Mouse (Mus musculus): Measurements from ENCODE around the gene Snd1. TPM values are rescaled to one million over a fixed set of nuclear protein-coding genes. Genes with fewer than 3 reads are reported as not detected.
"Not testable (repeated sequence)": the region's sequence is repeated elsewhere in the genome, so short reads cannot be mapped to it uniquely, and the experiment has no call there.

The Snd1 gene
- polyA plus RNA-seq, 1 experiment = 62.1 TPM

DNA sequence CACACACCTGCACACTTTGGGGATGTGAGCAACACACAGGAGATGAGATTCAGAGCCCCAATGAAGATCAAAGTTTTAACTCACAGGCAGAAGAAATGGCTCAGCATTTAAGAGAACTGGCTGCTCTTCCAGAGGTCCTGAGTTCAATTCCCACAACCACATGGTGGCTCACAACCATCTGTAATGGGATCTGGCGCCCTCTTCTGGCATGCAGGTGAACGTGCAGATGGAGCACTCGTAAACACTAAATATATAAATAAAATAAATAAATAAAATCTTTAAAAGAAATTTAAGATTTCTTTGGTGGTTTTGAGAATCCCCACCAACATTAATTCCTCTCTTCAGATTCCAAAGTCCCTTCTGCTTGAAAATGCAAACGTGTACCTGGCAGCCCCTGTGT lies 429.5 kb downstream of the Snd1 start:
- no peak overlapping the region for H3K4me3 ChIP-seq (ENCODE audit: insufficient read depth, low read length)
- H3K27ac ChIP-seq (ENCODE audit: insufficient read depth, low read length) = no peak overlapping the region
- TF ChIP-seq POLR2A (IDR thresholded peaks at IDR 0.05; ENCODE audit: extremely low read depth, insufficient read depth, low read length) = no peak
- TF ChIP-seq CTCF (IDR thresholded peaks at IDR 0.05; ENCODE audit: extremely low read depth, insufficient read depth, low read length) = no peak
- H3K4me1 ChIP-seq (ENCODE audit: control insufficient read depth, insufficient read depth, low read length) = no peaks in the 10 kb centered on the region

DNA sequence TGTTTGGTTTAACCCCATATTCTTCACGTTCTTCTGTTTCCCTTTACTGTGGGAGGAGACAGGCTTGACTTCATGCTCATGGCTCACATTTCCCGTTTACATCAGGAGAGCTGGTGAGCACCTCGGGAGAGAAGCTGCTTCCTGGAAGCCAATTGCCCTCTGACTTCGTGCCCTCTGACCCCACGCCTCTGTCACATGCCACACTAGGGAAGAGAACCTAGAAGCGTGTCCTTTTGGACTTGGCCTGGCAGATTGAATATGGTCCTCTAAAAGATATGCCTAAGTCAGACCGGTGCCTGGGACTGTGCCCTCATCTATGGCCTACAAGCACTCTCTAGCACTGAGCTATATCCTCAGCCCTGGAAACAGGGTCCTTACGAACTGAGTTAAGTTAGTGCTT lies 430.4 kb downstream of the Snd1 start:
- TF ChIP-seq POLR2A (IDR thresholded peaks at IDR 0.05; ENCODE audit: extremely low read depth, insufficient read depth, low read length) (no peak), CTCF (IDR thresholded peaks at IDR 0.05; ENCODE audit: extremely low read depth, insufficient read depth, low read length) (no peak)
- Histone ChIP-seq H3K27ac (ENCODE audit: insufficient read depth, low read length) (no peak overlapping the region), H3K4me3 (ENCODE audit: insufficient read depth, low read length) (no peak overlapping the region)

DNA sequence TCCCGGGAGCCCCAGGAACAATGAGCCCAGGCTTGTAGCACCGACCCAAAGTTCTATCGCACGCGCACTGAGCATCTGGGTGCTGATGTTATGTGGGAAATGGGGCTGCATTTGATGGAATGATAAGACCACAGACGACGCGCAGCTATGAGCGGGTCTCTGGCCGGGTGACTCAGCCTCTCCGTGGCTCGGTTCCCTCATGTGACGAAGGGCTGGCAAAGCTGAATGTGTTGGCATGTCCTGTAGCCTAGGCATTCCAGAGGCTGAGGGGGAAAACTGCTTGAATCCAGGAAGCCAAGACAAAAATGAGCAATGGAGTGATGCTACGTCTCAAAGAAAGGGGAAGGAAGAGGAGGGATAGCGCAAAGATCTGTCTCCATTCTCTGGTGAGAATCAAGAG lies 434.9 kb downstream of the Snd1 start:
- no peaks in the 10 kb centered on the region for H3K4me1 ChIP-seq (ENCODE audit: control insufficient read depth, insufficient read depth, low read length)
- H3K27ac ChIP-seq (ENCODE audit: insufficient read depth, low read length) = no peak overlapping the region
- TF ChIP-seq POLR2A (IDR thresholded peaks at IDR 0.05; ENCODE audit: extremely low read depth, insufficient read depth, low read length) = no peak
- no peak for TF ChIP-seq CTCF (IDR thresholded peaks at IDR 0.05; ENCODE audit: extremely low read depth, insufficient read depth, low read length)
- H3K4me3 ChIP-seq (ENCODE audit: insufficient read depth, low read length) = no peak overlapping the region

More for the DNA sequence above, 430.4 kb downstream of the Snd1 start:
- H3K4me1 ChIP-seq (ENCODE audit: control insufficient read depth, insufficient read depth, low read length) = no peaks in the 10 kb centered on the region

DNA sequence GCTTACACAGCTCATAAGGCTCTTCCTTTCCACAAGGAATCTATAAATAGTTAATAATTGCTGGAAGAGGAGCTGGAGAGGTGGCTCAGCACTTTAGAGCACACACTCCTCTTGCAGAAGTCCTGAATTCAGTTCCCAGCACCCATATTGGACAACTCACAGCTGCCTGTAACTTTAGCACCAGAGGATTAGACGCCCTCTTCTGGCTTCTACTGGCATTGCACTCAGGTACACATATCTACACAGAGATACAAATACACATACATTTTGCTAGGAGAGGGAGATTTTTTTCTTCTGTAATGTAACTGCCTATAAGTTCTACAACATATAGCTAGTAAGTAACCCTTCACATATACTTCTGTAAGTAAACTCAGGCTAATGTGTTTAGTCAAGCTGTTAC lies 440.0 kb downstream of the Snd1 start:
- no peak overlapping the region for H3K27ac ChIP-seq (ENCODE audit: insufficient read depth, low read length)
- H3K4me3 ChIP-seq (ENCODE audit: insufficient read depth, low read length) = no peak overlapping the region
- TF ChIP-seq POLR2A (IDR thresholded peaks at IDR 0.05; ENCODE audit: extremely low read depth, insufficient read depth, low read length) (no peak), CTCF (IDR thresholded peaks at IDR 0.05; ENCODE audit: extremely low read depth, insufficient read depth, low read length) (no peak)
- H3K4me1 ChIP-seq (ENCODE audit: control insufficient read depth, insufficient read depth, low read length) = no peaks in the 10 kb centered on the region

DNA sequence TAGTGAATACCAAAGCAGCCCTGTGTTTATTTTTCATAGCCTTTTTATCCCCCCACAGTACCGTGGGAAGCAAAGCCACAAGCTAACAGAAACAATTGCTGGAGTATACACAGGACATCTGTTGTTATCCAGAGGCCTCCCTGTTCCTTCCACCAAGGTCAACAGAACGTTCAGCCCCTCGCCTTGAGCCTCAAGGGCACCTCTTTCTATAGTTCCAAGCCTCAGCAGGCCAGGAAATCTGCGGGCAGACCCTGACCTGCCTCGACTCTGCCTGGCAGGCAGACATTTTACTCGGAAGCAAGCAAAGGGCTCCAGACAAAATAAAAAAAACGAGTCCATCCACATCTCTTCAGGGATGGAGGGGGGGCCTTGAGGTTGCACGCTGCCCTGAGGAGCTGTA lies 441.7 kb downstream of the Snd1 start:
- no peak overlapping the region for H3K27ac ChIP-seq (ENCODE audit: insufficient read depth, low read length)
- TF ChIP-seq CTCF (IDR thresholded peaks at IDR 0.05; ENCODE audit: extremely low read depth, insufficient read depth, low read length) (no peak), POLR2A (IDR thresholded peaks at IDR 0.05; ENCODE audit: extremely low read depth, insufficient read depth, low read length) (no peak)

DNA sequence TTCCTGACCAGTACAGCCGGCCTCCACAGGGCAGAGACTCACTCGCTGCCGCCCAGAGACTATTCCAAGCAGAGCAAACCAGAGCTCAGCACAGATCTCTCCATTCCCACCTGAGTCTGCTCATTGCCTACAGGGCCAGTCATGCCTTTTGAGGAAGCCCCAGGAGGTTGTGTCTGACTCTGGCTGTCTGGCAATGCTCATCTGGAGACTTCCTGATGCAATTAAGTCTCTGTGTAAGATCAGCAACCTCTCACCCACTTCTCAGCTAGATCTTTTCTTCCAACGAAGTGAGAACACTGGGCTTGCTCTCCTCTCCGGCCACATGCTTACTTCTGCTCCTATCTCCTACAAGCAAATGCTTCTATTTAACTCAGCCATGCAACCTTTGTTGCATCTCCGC lies 444.4 kb downstream of the Snd1 start:
- H3K27ac ChIP-seq (ENCODE audit: insufficient read depth, low read length) = no peak overlapping the region
- no peak for TF ChIP-seq POLR2A (IDR thresholded peaks at IDR 0.05; ENCODE audit: extremely low read depth, insufficient read depth, low read length)
- TF ChIP-seq CTCF (IDR thresholded peaks at IDR 0.05; ENCODE audit: extremely low read depth, insufficient read depth, low read length) = no peak
- no peak overlapping the region for H3K4me3 ChIP-seq (ENCODE audit: insufficient read depth, low read length)
- no peaks in the 10 kb centered on the region for H3K4me1 ChIP-seq (ENCODE audit: control insufficient read depth, insufficient read depth, low read length)

More for the DNA sequence above, 441.7 kb downstream of the Snd1 start:
- Histone ChIP-seq H3K4me1 (ENCODE audit: control insufficient read depth, insufficient read depth, low read length) (no peaks in the 10 kb centered on the region), H3K4me3 (ENCODE audit: insufficient read depth, low read length) (no peak overlapping the region)

DNA sequence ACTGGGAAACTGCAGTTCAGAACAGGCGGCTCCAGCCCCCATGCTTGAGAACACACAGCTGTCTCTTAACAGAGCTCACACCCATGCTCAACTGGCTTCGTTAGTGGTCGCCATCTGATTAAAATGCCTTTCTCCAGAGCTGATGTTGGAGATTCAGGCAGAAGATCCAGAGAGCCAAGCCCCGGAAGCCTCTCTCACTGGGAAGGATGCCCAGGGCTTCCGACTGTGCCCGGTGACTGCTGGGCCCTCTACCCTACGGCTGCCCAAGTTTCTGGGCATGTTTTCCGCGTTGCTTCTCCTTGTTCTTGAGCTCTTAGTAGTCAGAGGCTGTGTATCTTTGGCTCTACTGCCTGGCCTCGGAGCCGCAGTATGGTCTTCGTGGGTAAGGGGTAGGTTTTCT lies 447.4 kb downstream of the Snd1 start:
- Histone ChIP-seq H3K27ac (ENCODE audit: insufficient read depth, low read length) (no peak overlapping the region), H3K4me3 (ENCODE audit: insufficient read depth, low read length) (no peak overlapping the region)
- TF ChIP-seq POLR2A (IDR thresholded peaks at IDR 0.05; ENCODE audit: extremely low read depth, insufficient read depth, low read length) (no peak), CTCF (IDR thresholded peaks at IDR 0.05; ENCODE audit: extremely low read depth, insufficient read depth, low read length) (no peak)

DNA sequence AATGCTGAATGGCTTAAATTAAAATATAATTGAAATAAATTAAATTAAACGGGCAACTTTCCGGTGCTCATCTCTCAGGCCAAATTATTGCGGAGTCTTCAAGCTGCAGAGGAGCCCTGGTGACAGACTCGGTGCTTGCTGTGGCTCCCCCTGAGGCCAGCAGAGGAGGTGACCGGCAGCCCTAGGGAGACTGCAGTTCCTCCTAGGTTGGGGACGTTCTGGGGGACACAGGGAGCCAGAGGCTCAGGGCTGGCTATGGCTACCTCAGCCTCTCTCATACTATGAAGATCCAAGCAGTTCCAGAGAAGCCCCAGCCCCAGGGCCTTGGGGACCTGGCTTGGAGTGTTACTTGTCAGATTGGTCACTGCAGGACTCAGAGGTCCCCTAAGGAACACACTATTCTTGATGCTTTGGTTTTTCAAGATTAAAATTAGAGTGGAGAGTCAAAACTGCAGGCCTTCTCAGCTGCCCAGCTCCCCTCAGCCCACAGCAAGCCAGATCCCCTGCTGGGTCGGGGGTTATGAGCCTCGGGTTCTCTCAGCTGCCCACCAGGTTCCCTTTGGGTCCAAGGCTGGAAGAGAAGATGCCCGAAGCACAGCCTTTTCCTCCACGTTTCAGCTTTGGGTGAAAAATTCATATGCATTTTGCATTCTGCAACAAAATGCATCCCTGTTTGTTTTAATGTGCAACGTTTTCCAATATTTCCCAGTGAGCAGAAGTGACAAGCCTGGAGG lies 448.3 kb downstream of the Snd1 start:
- TF ChIP-seq POLR2A (IDR thresholded peaks at IDR 0.05; ENCODE audit: extremely low read depth, insufficient read depth, low read length) (no peak), CTCF (IDR thresholded peaks at IDR 0.05; ENCODE audit: extremely low read depth, insufficient read depth, low read length) (no peak)
- H3K4me3 ChIP-seq (ENCODE audit: insufficient read depth, low read length) = no peak overlapping the region
- no peak overlapping the region for H3K27ac ChIP-seq (ENCODE audit: insufficient read depth, low read length)
- no peaks in the 10 kb centered on the region for H3K4me1 ChIP-seq (ENCODE audit: control insufficient read depth, insufficient read depth, low read length)

More for the DNA sequence above, 447.4 kb downstream of the Snd1 start:
- no peaks in the 10 kb centered on the region for H3K4me1 ChIP-seq (ENCODE audit: control insufficient read depth, insufficient read depth, low read length)

DNA sequence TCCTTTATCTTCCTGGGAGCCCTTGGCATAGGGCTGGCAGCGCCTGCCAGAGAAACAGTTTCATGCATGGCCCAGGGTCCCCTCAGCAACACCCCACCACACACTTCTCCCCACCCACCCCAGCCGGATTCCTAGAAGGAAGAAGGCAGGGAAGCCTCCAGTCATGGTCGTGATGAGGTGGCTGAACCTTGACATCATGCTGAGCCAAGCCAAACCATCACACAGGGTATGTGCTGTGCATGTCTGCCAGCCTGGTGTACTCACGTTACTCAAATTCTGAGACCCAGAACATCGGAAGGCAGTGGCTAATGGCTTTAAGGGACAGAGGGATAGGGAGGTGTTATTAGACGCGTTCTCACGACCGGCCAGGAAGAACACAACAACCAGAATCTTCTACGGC lies 448.9 kb downstream of the Snd1 start:
- H3K4me1 ChIP-seq (ENCODE audit: control insufficient read depth, insufficient read depth, low read length) = no peaks in the 10 kb centered on the region
- H3K27ac ChIP-seq (ENCODE audit: insufficient read depth, low read length) = no peak overlapping the region
- no peak for TF ChIP-seq POLR2A (IDR thresholded peaks at IDR 0.05; ENCODE audit: extremely low read depth, insufficient read depth, low read length)
- no peak for TF ChIP-seq CTCF (IDR thresholded peaks at IDR 0.05; ENCODE audit: extremely low read depth, insufficient read depth, low read length)
- peak overlapping the region; percentile 4; the same call in 1 of the 2 replicates for H3K4me3 ChIP-seq (ENCODE audit: insufficient read depth, low read length)

DNA sequence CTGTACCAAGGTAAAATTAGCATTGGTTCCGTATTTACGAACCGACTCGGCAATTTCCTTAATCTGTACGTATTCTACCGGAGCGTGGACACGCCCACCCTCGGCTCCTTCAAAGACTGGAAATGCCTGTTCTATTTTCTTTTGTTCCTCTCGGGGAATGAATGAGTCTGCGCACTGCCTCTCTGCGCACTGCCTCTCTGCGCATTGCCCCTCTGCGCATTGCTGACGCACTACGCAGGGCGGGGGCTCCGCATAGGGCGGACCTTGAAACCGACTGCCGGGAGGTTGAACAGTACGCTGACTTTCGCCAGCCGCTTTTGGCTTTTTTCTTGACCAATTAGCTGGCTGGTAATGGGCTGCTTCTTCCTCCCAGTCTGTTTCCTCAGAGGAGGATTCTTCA lies 453.0 kb downstream of the Snd1 start:
- not testable (repeated sequence) for H3K27ac ChIP-seq (ENCODE audit: insufficient read depth, low read length); H3K4me3 ChIP-seq (ENCODE audit: insufficient read depth, low read length); H3K4me1 ChIP-seq (ENCODE audit: control insufficient read depth, insufficient read depth, low read length)

DNA sequence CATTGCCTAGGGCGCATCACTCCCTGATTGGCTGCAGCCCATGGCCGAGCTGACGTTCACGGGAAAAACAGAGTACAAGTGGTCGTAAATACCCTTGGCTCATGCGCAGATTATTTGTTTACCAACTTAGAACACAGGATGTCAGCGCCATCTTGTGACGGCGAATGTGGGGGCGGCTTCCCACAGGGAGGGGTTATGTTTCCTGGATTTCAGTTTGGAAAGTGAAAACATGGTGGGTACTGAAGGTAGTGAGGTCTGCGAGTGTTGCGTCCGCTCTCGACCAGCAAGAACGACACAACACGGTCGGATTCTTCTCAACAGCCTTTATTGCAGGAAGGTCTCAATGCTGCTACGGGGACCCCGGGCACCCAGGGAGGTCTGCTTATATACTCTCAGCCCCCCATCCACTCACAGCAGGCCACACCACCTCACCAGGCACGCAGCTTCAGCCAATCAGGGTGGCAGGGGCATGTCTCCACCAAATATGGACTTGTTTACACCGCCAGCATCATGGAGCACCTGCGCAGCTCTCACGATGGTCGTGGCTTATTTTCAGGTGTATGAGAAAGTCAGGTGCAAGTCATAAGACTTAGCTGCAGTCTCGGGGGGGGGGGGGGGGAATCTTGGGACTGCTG lies 454.3 kb downstream of the Snd1 start:
- not testable (repeated sequence) for H3K4me1 ChIP-seq (ENCODE audit: control insufficient read depth, insufficient read depth, low read length); H3K4me3 ChIP-seq (ENCODE audit: insufficient read depth, low read length); H3K27ac ChIP-seq (ENCODE audit: insufficient read depth, low read length)
